Mouse (Mus musculus) spleen, adult 10 weeks (tissue): ENCODE measurements around the gene Hist1h3c. TPM values are rescaled to one million over a fixed set of nuclear protein-coding genes. Genes with fewer than 3 reads are reported as not detected.

ENCODE experiments used
- polyA plus RNA-seq: library from polyadenylated mRNA; stranded (reverse); fragments of 350-450 nt; fragmentation: Illumina TruSeq; extraction: RNeasy Lipid Tissue Mini Kit (QIAGEN cat#74804); gene quantifications from one replicate; pipeline ENCODE4 v1.2.3, GENCODE M21; 2015; ENCODE audit warnings: low replicate concordance; ENCODE audit not compliant: insufficient read depth

The Hist1h3c gene
- not detected for polyA plus RNA-seq

GRCm38 (mm10) chr13:23745381-23746161, at the start of gene Hist1h3c:
Gene Hist1h3c, minus strand, starts transcription at chr13:23745602.

GRCm38 (mm10) chr13:23769613-23770012, 24.2 kb upstream of the Hist1h3c start, which contains the start of gene Trim38:
Gene Trim38, plus strand, starts transcription at chr13:23769913.

GRCm38 (mm10) chr13:23763586-23764323, 18.4 kb upstream of the Hist1h3c start, which contains the start of gene Hist1h1a:
Gene Hist1h1a, plus strand, starts transcription at chr13:23763666.

GRCm38 (mm10) chr13:23761871-23762821, 16.7 kb upstream of the Hist1h3c start, which contains the start of gene Hist1h3a:
Gene Hist1h3a, minus strand, starts transcription at chr13:23762386.

GRCm38 (mm10) chr13:23760972-23761864, 15.8 kb upstream of the Hist1h3c start, which contains the start of gene Hist1h4a:
Gene Hist1h4a, minus strand, starts transcription at chr13:23761230.

GRCm38 (mm10) chr13:23756790-23757189, 11.4 kb upstream of the Hist1h3c start, which contains the start of gene Hist1h4b:
Gene Hist1h4b, plus strand, starts transcription at chr13:23757013.

GRCm38 (mm10) chr13:23752067-23752741, 6.8 kb upstream of the Hist1h3c start, which contains the start of gene Hist1h3b:
Gene Hist1h3b, plus strand, starts transcription at chr13:23752267.

GRCm38 (mm10) chr13:23750839-23751477, 5.6 kb upstream of the Hist1h3c start, which contains the start of gene Hist1h2ab:
Gene Hist1h2ab, plus strand, starts transcription at chr13:23751126.

GRCm38 (mm10) chr13:23746201-23747080, 1.0 kb upstream of the Hist1h3c start, which contains the start of gene Hist1h2bb:
Gene Hist1h2bb, plus strand, starts transcription at chr13:23746734.

GRCm38 (mm10) chr13:23738677-23739068, 6.7 kb downstream of the Hist1h3c start, which contains the start of gene Hist1h1c:
Gene Hist1h1c, plus strand, starts transcription at chr13:23738808.

GRCm38 (mm10) chr13:23710374-23711089, 34.9 kb downstream of the Hist1h3c start, which contains the start of gene Hfe:
Gene Hfe, minus strand, starts transcription at chr13:23710854.

GRCm38 (mm10) chr13:23698300-23698693, 47.1 kb downstream of the Hist1h3c start, which contains the start of gene Hist1h4c:
Gene Hist1h4c, minus strand, starts transcription at chr13:23698454.

GRCm38 (mm10) chr13:23695514-23695913, 49.9 kb downstream of the Hist1h3c start, which contains the start of gene Hist1h1t:
Gene Hist1h1t, plus strand, starts transcription at chr13:23695814.

